ENCODE assay signal across 8 mouse cellular contexts in genomic region chr11:3514529-3515054, GRCm38 (mm10). TPM values are rescaled to one million over a fixed set of nuclear protein-coding genes. Genes with fewer than 3 reads are reported as not detected.
DNase-seq lines count a peak whose midpoint lies in the region; ATAC-seq and TF ChIP-seq lines count a peak whose summit lies in the region.

TSS of gene Selenom (plus strand) at chr11:3514684.

- peak within 1 kb of the TSS; percentile 66 for H3K9ac ChIP-seq in MEL (ENCODE audit: control insufficient read depth, low read depth, low read length, poor library complexity, severe bottlenecking)
- peak within 1 kb of the TSS; percentile 68 for H3K9ac ChIP-seq in lung, embryonic 16.5 days (ENCODE audit: low read length)

- H3K27me3 ChIP-seq in MEL (ENCODE audit: control insufficient read depth in 1 of 2, insufficient read depth in 2 of 2, low read length in 2 of 2) = no peaks in the 10 kb centered on the region
- no peaks in the 10 kb centered on the region for H3K27me3 ChIP-seq in cerebellum, adult 2 months (ENCODE audit: control insufficient read depth, insufficient read depth, low read length)
- H3K27me3 ChIP-seq in lung, embryonic 16.5 days (ENCODE audit: control insufficient read depth, insufficient read depth, low read depth, low read length) = no peaks in the 10 kb centered on the region

- H3K4me3 ChIP-seq in MEL (ENCODE audit: control insufficient read depth in 1 of 2, insufficient read depth in 1 of 2, low read depth in 2 of 2, low read length in 2 of 2) = peak within 1 kb of the TSS; percentile 60 to 78
- H3K4me3 ChIP-seq in cerebellum, adult 2 months (replicated peaks; ENCODE audit: insufficient read depth, low read depth, low read length) = peak within 1 kb of the TSS; percentile 86
- H3K4me3 ChIP-seq in lung, embryonic 16.5 days (ENCODE audit: low read length) = peak within 1 kb of the TSS; percentile 57

- peak; percentile 70 to 82 for TF ChIP-seq POLR2A in MEL (IDR thresholded peaks at IDR 0.05; ENCODE audit: control insufficient read depth in 1 of 2, insufficient read depth in 1 of 2, low read depth in 1 of 2, low read length in 2 of 2, poor library complexity in 1 of 2)
- TF ChIP-seq POLR2A in cerebellum, adult 2 months (IDR thresholded peaks at IDR 0.05; ENCODE audit: borderline replicate concordance, insufficient read depth, low read length) = peak; percentile 98

- DNase-seq in MEL (ENCODE audit: low read depth, low spot score) = peak; percentile 95
- peak; percentile 94 to 98 for DNase-seq in cerebellum, adult 2 months
- DNase-seq in forelimb bud, embryonic 11.5 days (ENCODE audit: low read depth, low spot score) = peak; percentile 77
- peak; percentile 94 for DNase-seq in layer of hippocampus, adult 9-10 months (ENCODE audit: low spot score)
- peak; percentile 82 for DNase-seq in ovary, postnatal 10 days (ENCODE audit: low spot score)
- peak; percentile 58 to 74 for DNase-seq in thymus, postnatal 10 days (ENCODE audit: low spot score in 2 of 2)

- peak within 1 kb of the TSS; percentile 27 for H3K27ac ChIP-seq in MEL (ENCODE audit: control insufficient read depth, low read depth, low read length)
- H3K27ac ChIP-seq in cerebellum, adult 2 months (ENCODE audit: insufficient read depth, low read length) = peak within 1 kb of the TSS; percentile 93
- H3K27ac ChIP-seq in lung, embryonic 16.5 days (ENCODE audit: low read length) = peak within 1 kb of the TSS; percentile 31; the same call in 1 of the 2 replicates

- H3K36me3 ChIP-seq in MEL (ENCODE audit: control insufficient read depth in 1 of 2, insufficient read depth in 2 of 2, low read length in 2 of 2) = peaks cover 0 to 27% of the 10 kb centered on the region in 2 experiments; a peak in 2 of 4 replicates
- peaks cover 4% of the 10 kb centered on the region; the same call in 1 of the 2 replicates for H3K36me3 ChIP-seq in lung, embryonic 16.5 days (ENCODE audit: control insufficient read depth, insufficient read depth, low read length)

- H3K4me1 ChIP-seq in MEL (ENCODE audit: control insufficient read depth in 1 of 2, insufficient read depth in 2 of 2, low read length in 2 of 2) = peaks cover 12 to 46% of the 10 kb centered on the region in 2 experiments
- H3K4me1 ChIP-seq in cerebellum, adult 2 months (ENCODE audit: control insufficient read depth, insufficient read depth, low read length) = peaks cover 21% of the 10 kb centered on the region
- peaks cover 10% of the 10 kb centered on the region for H3K4me1 ChIP-seq in lung, embryonic 16.5 days (replicated peaks; ENCODE audit: control insufficient read depth, insufficient read depth, low read length)

- WGBS in cerebellum, adult 2 months = under 1% methylated on average over 26 of the region's 26 CpGs
- WGBS in lung, embryonic 16.5 days = under 1% methylated on average over 26 of the region's 26 CpGs

- peak; percentile 81 to 100 (median 93) for TF ChIP-seq CTCF in MEL (IDR thresholded peaks at IDR 0.05 in 2 of 3, conservative IDR thresholded peaks at IDR 0.05 in 1 of 3; ENCODE audit: control insufficient read depth in 1 of 3, insufficient read depth in 1 of 3, low read depth in 2 of 3, low read length in 3 of 3, poor library complexity in 1 of 3, severe bottlenecking in 1 of 3)
- peak; percentile 99 for TF ChIP-seq CTCF in cerebellum, adult 2 months (IDR thresholded peaks at IDR 0.05; ENCODE audit: borderline replicate concordance, insufficient read depth, low read depth, low read length)

- TF ChIP-seq EP300 in MEL (IDR thresholded peaks at IDR 0.05; ENCODE audit: low read depth in 1 of 2, low read length in 2 of 2) = peak in 1 of 2 experiments; percentile 30; a peak in 1 of 4 replicates

- no peaks in the 10 kb centered on the region; the same call in 1 of the 2 replicates for H3K79me2 ChIP-seq in MEL (ENCODE audit: control insufficient read depth, insufficient read depth, low read length, poor library complexity)

- peak; percentile 99 for TF ChIP-seq RAD21 in MEL (IDR thresholded peaks at IDR 0.05; ENCODE audit: low read depth, low read length)

- H3K9me3 ChIP-seq in MEL (replicated peaks; ENCODE audit: insufficient read depth, low read length) = no peaks in the 10 kb centered on the region
- no peaks in the 10 kb centered on the region for H3K9me3 ChIP-seq in lung, embryonic 16.5 days (ENCODE audit: control insufficient read depth, low read length)

- peak within 1 kb of the TSS; percentile 75 for H3K4me2 ChIP-seq in lung, embryonic 16.5 days (ENCODE audit: low read depth, low read length)

- ATAC-seq in hematopoietic stem cell, adult 5-6 weeks (replicated peaks in 1 of 2; ENCODE audit: insufficient read depth in 1 of 2, low FRiP score in 2 of 2, low TSS enrichment in 1 of 2, low read depth in 1 of 2, poor library complexity in 2 of 2, severe bottlenecking in 2 of 2) = peak; percentile 77 to 78
- peak; percentile 85 for ATAC-seq in lung, embryonic 16.5 days (ENCODE audit: low read depth)

TF ChIP-seq in MEL, 35 proteins besides CTCF, POLR2A, EP300 and RAD21:
- TF ChIP-seq E2F4 (IDR thresholded peaks at IDR 0.05; ENCODE audit: borderline replicate concordance, low read depth, low read length) = no peak
- TF ChIP-seq TAL1 (IDR thresholded peaks at IDR 0.05; ENCODE audit: low read length) = peak; percentile 37
- no peak for TF ChIP-seq KAT2A (conservative IDR thresholded peaks at IDR 0.05; ENCODE audit: low read depth, low read length)
- no peak; the same call in 1 of the 2 replicates for TF ChIP-seq MAX (IDR thresholded peaks at IDR 0.05; ENCODE audit: low read length)
- no peak for TF ChIP-seq ZKSCAN1 (IDR thresholded peaks at IDR 0.05; ENCODE audit: low read depth, low read length)
- peak; percentile 90 for TF ChIP-seq SIN3A (IDR thresholded peaks at IDR 0.05; ENCODE audit: low read length)
- TF ChIP-seq MXI1 (IDR thresholded peaks at IDR 0.05; ENCODE audit: low read depth, low read length) = peak; percentile 60
- TF ChIP-seq RCOR1 (IDR thresholded peaks at IDR 0.05; ENCODE audit: low read depth, low read length) = peak; percentile 60
- TF ChIP-seq NRF1 (IDR thresholded peaks at IDR 0.05; ENCODE audit: insufficient read depth, low read depth, low read length, poor library complexity, severe bottlenecking) = 0 out of 2 replicates have a peak, but pooled peaks have one; percentile 13
- TF ChIP-seq NELFE (IDR thresholded peaks at IDR 0.05; ENCODE audit: low read depth, low read length) = peak; percentile 51; the same call in 1 of the 2 replicates
- TF ChIP-seq ZC3H11A (IDR thresholded peaks at IDR 0.05; ENCODE audit: low read depth, low read length) = peak; percentile 95
- no peak for TF ChIP-seq MEF2A (IDR thresholded peaks at IDR 0.05; ENCODE audit: extremely low read depth, insufficient replicate concordance, low read depth, low read length, poor library complexity, severe bottlenecking)
- no peak; the same call in 1 of the 2 replicates for TF ChIP-seq ZMIZ1 (IDR thresholded peaks at IDR 0.05; ENCODE audit: low read depth, low read length)
- TF ChIP-seq JUND (IDR thresholded peaks at IDR 0.05; ENCODE audit: low read depth, low read length) = no peak
- peak; percentile 10; the same call in 1 of the 2 replicates for TF ChIP-seq TBP (IDR thresholded peaks at IDR 0.05; ENCODE audit: low read depth, low read length)
- TF ChIP-seq MYC (IDR thresholded peaks at IDR 0.05; ENCODE audit: low read depth, low read length) = peak; percentile 44; the same call in 1 of the 2 replicates
- no peak for TF ChIP-seq BHLHE40 (IDR thresholded peaks at IDR 0.05; ENCODE audit: borderline replicate concordance, low read depth, low read length)
- no peak; the same call in 1 of the 2 replicates for TF ChIP-seq ZNF384 (IDR thresholded peaks at IDR 0.05; ENCODE audit: low read depth, low read length)
- TF ChIP-seq ELF1 (IDR thresholded peaks at IDR 0.05; ENCODE audit: low read depth, low read length) = peak; percentile 74
- no peak for TF ChIP-seq USF2 (IDR thresholded peaks at IDR 0.05; ENCODE audit: borderline replicate concordance in 1 of 2, insufficient read depth in 1 of 2, low read depth in 1 of 2, low read length in 2 of 2)
- 0 out of 2 replicates have a peak, but pooled peaks have one; percentile 45 for TF ChIP-seq HCFC1 (IDR thresholded peaks at IDR 0.05; ENCODE audit: low read depth, low read length)
- no peak for TF ChIP-seq MYB (IDR thresholded peaks at IDR 0.05; ENCODE audit: low read depth, low read length)
- TF ChIP-seq CHD1 (IDR thresholded peaks at IDR 0.05; ENCODE audit: low read depth, low read length) = no peak
- no peak for TF ChIP-seq GATA1 (IDR thresholded peaks at IDR 0.05; ENCODE audit: low read depth, low read length)
- no peak for TF ChIP-seq GABPA (IDR thresholded peaks at IDR 0.05; ENCODE audit: low read depth, low read length)
- TF ChIP-seq SMC3 (IDR thresholded peaks at IDR 0.05; ENCODE audit: low read depth, low read length) = peak; percentile 99
- peak; percentile 37; the same call in 1 of the 2 replicates for TF ChIP-seq TCF12 (IDR thresholded peaks at IDR 0.05; ENCODE audit: low read depth, low read length)
- TF ChIP-seq USF1 (IDR thresholded peaks at IDR 0.05; ENCODE audit: low read depth, low read length) = 0 out of 2 replicates have a peak, but pooled peaks have one; percentile 6
- peak; percentile 97; the same call in 1 of the 2 replicates for TF ChIP-seq POLR2AphosphoS5 (IDR thresholded peaks at IDR 0.05; ENCODE audit: borderline replicate concordance, low read depth, low read length)
- TF ChIP-seq CHD2 (IDR thresholded peaks at IDR 0.05; ENCODE audit: low read length) = no peak
- TF ChIP-seq UBTF (IDR thresholded peaks at IDR 0.05; ENCODE audit: borderline replicate concordance, insufficient read depth, low read depth, low read length) = no peak
- TF ChIP-seq MAZ (IDR thresholded peaks at IDR 0.05; ENCODE audit: low read depth, low read length) = peak; percentile 78; the same call in 1 of the 2 replicates
- TF ChIP-seq MAFK (IDR thresholded peaks at IDR 0.05; ENCODE audit: borderline replicate concordance, low read depth, low read length) = no peak
- no peak for TF ChIP-seq ETS1 (IDR thresholded peaks at IDR 0.05; ENCODE audit: low read depth, low read length)
- TF ChIP-seq POLR2AphosphoS2 (IDR thresholded peaks at IDR 0.05; ENCODE audit: low read length) = peak; percentile 21; the same call in 1 of the 2 replicates

RNA-seq across cellular contexts. Expression of gene Selenom, which starts in this region (rescaled TPM):
- total RNA-seq in MEL (2012; rRNA removed) = 28.7 and 29.5 TPM in 2 replicates
- 10 to 100 TPM in 1 of 2 experiments, not detected in 1; 35.4 TPM for polyA plus RNA-seq in MEL (2012; ENCODE audit: insufficient read depth in 1 of 2, insufficient read length in 2 of 2, low read depth in 1 of 2, low replicate concordance in 2 of 2, missing spikeins in 1 of 2)
- 889 and 965 TPM in 2 replicates for polyA plus RNA-seq in cerebellum, adult 2 months (2012; rRNA removed)
- 4.8 and 7.6 TPM in 2 replicates for total RNA-seq in hematopoietic stem cell, adult 5-6 weeks (2017)
- polyA plus RNA-seq in lung, embryonic 16.5 days (2015; fragmentation: Nextera tagmentation; extraction: Ambion mirVana) = 110 and 116 TPM in 2 replicates

Comparison
In these comparisons a context has a peak if more than half of its experiments do, and no peak if none do; other contexts are left out.
1. Peak in every context shown above with its lines: DNase-seq, ATAC-seq, H3K4me3 ChIP-seq and H3K27ac ChIP-seq.
2. H3K27ac ChIP-seq: peak in every context shown above with its lines; median percentile 93 in cerebellum, adult 2 months; 31 in lung, embryonic 16.5 days; 27 in MEL.